Mouse (Mus musculus) heart, adult 2 months (tissue): ENCODE measurements around the gene Gm21083. TPM values are rescaled to one million over a fixed set of nuclear protein-coding genes. Genes with fewer than 3 reads are reported as not detected.
"Not testable (repeated sequence)": the region's sequence is repeated elsewhere in the genome, so short reads cannot be mapped to it uniquely, and the experiment has no call there.

Experiments used
- DNase-seq, 2 experiments: peaks; one replicate each; pipeline ENCODE4 v3.0.0; 2021
- H3K27ac ChIP-seq: fragments of 200-600 bp; 2 replicates; pipeline ENCODE4 v1.8.1; 2022
- H3K27me3 ChIP-seq: fragments of 200-500 bp; 2 replicates; pipeline ENCODE4 v1.6.1; 2012; ENCODE audit warnings: mild to moderate bottlenecking, low read length, inconsistent platforms, mixed read lengths; ENCODE audit not compliant: control insufficient read depth, insufficient read depth
- H3K36me3 ChIP-seq: fragments of 200-500 bp; 2 replicates; pipeline ENCODE4 v1.6.1; 2012; ENCODE audit warnings: low read length, inconsistent platforms; ENCODE audit not compliant: control insufficient read depth, insufficient read depth
- H3K4me1 ChIP-seq: fragments of 200-500 bp; 2 replicates; pipeline ENCODE4 v1.6.1; 2011; ENCODE audit warnings: low read length; ENCODE audit not compliant: control insufficient read depth, insufficient read depth
- H3K4me3 ChIP-seq: fragments of 200-600 bp; 2 replicates; pipeline ENCODE4 v1.8.1; 2022
- H3K79me2 ChIP-seq: fragments of 200-500 bp; replicated peaks from 2 replicates; pipeline ENCODE4 v1.6.1; 2012; ENCODE audit warnings: mild to moderate bottlenecking, inconsistent platforms, low read length, moderate library complexity, mixed read lengths; ENCODE audit not compliant: control insufficient read depth, insufficient read depth
- H3K9ac ChIP-seq: fragments of 200-500 bp; 2 replicates; pipeline ENCODE4 v1.6.1; 2012; ENCODE audit warnings: low read depth, mild to moderate bottlenecking, control low read depth, inconsistent platforms, low read length, mixed read lengths
- CTCF ChIP-seq: fragments of 200-600 bp; IDR thresholded peaks from 2 replicates; pipeline ENCODE4 v1.8.1; 2022; ENCODE audit warnings: antibody characterized with exemption, mild to moderate bottlenecking, moderate library complexity
- WGBS: fragments of 180-500 bp; shearing (Covaris S2); methylation state at CpG from one replicate; pipeline ENCODE4 v1.1.7; 2018; 5-methylcytosine and 5-hydroxymethylcytosine counted together
- intact Hi-C: fragments of 180-260 bp; cut with DNase I; formaldehyde crosslinking; loops from one replicate; pipeline ENCODE4 v1.15.1; 2025
- long read RNA-seq: library from polyadenylated mRNA; stranded (forward); transcript quantifications from one replicate; pipeline ENCODE4 v2.0.0, GENCODE M21; 2021
- polyA plus RNA-seq: library from polyadenylated mRNA; depleted of rRNA; stranded (reverse); fragments of >200 nt; gene quantifications from 2 replicates; pipeline ENCODE4 v1.2.3, GENCODE M21; 2012; rRNA removed
- total RNA-seq, 2 experiments: library from RNA; stranded (reverse); gene quantifications; 2 replicates each; pipeline ENCODE4 v1.2.3; 2021

The Gm21083 gene
- not detected for total RNA-seq
- polyA plus RNA-seq: 0.23 TPM in 1 of 2 replicates, not detected in the other
- long read RNA-seq: 0 reads

GRCm38 (mm10) chr5:15577033-15577432 lies at the start of gene Gm21083:
Gene Gm21083, plus strand, starts transcription at chr5:15577333.
- intact Hi-C loops, H3K4me1 ChIP-seq, H3K9ac ChIP-seq, DNase-seq, H3K27me3 ChIP-seq, H3K36me3 ChIP-seq, H3K27ac ChIP-seq, H3K79me2 ChIP-seq, H3K4me3 ChIP-seq: not testable (repeated sequence)
- WGBS: 0% methylated on average over 1 of the region's 1 CpGs

- H3K27ac ChIP-seq, H3K4me1 ChIP-seq, H3K9ac ChIP-seq, H3K79me2 ChIP-seq, DNase-seq, H3K27me3 ChIP-seq, H3K36me3 ChIP-seq, intact Hi-C loops, H3K4me3 ChIP-seq: not testable (repeated sequence)
- WGBS: 17% methylated on average over 1 of the region's 1 CpGs
Observed at GRCm38 (mm10) chr5:15529122-15529521, 48.0 kb upstream of the Gm21083 start, which contains the start of gene Gm21190. Gene Gm21190, minus strand, starts transcription at chr5:15529222.

- DNase-seq, H3K79me2 ChIP-seq, H3K36me3 ChIP-seq, intact Hi-C loops, H3K9ac ChIP-seq, H3K4me1 ChIP-seq, H3K27me3 ChIP-seq, H3K4me3 ChIP-seq, H3K27ac ChIP-seq: not testable (repeated sequence)
- 63% methylated on average over 6 of the region's 6 CpGs for WGBS
Observed at GRCm38 (mm10) chr5:15548642-15549041, 28.5 kb upstream of the Gm21083 start.

DNA sequence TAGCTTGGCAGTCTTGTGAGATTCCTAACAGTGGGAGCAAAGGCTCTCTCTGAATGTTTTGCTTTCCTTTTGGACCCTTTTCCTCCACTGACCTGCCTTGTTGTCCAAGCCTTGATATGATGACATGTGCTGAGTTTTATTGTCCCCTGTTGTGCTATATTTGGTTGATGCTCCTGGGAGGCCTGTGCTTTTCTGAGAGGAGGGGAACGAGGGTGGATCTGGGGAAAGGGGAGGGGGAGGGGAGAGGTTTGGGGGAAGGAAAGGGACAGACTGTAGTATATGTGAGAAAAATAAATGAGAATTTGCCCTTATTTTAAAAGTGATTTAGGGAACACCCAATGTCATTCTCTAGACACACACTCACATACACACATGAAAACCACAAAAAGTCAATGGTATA lies 28.0 kb upstream of the Gm21083 start:
- WGBS: 30% methylated on average over 1 of the region's 1 CpGs
- H3K36me3 ChIP-seq, intact Hi-C loops: not testable (repeated sequence)

GRCm38 (mm10) chr5:15549606-15550005 lies 27.5 kb upstream of the Gm21083 start:
- H3K27me3 ChIP-seq, DNase-seq, H3K4me1 ChIP-seq, H3K36me3 ChIP-seq, H3K27ac ChIP-seq, H3K4me3 ChIP-seq, H3K79me2 ChIP-seq, H3K9ac ChIP-seq, intact Hi-C loops: not testable (repeated sequence)
- TF ChIP-seq CTCF: peak; percentile 37
- WGBS: 6% methylated on average over 3 of the region's 3 CpGs

More for the DNA sequence above, 28.0 kb upstream of the Gm21083 start:
- not testable (repeated sequence) for H3K9ac ChIP-seq, H3K27me3 ChIP-seq, H3K79me2 ChIP-seq, H3K4me3 ChIP-seq, H3K27ac ChIP-seq, DNase-seq, H3K4me1 ChIP-seq

- WGBS: 39% methylated on average over 1 of the region's 1 CpGs
- DNase-seq, H3K36me3 ChIP-seq, H3K27me3 ChIP-seq, H3K4me1 ChIP-seq, intact Hi-C loops, H3K79me2 ChIP-seq, H3K27ac ChIP-seq, H3K9ac ChIP-seq, H3K4me3 ChIP-seq: not testable (repeated sequence)
Observed at GRCm38 (mm10) chr5:15558654-15559053, 18.5 kb upstream of the Gm21083 start.

GRCm38 (mm10) chr5:15561425-15562264 lies 15.5 kb upstream of the Gm21083 start:
- DNase-seq, H3K27me3 ChIP-seq, H3K36me3 ChIP-seq, H3K4me1 ChIP-seq, H3K4me3 ChIP-seq, H3K27ac ChIP-seq, H3K9ac ChIP-seq, H3K79me2 ChIP-seq, intact Hi-C loops: not testable (repeated sequence)
- 70% methylated on average over 3 of the region's 3 CpGs for WGBS

- intact Hi-C loops, H3K27ac ChIP-seq, DNase-seq: not testable (repeated sequence)
Observed at GRCm38 (mm10) chr5:15573735-15574134, 3.4 kb upstream of the Gm21083 start.

More at GRCm38 (mm10) chr5:15573735-15574134, 3.4 kb upstream of the Gm21083 start:
- H3K4me3 ChIP-seq, H3K36me3 ChIP-seq, H3K79me2 ChIP-seq, H3K9ac ChIP-seq, H3K4me1 ChIP-seq, H3K27me3 ChIP-seq: not testable (repeated sequence)
